Mouse (Mus musculus): ENCODE measurements around the gene Snca. TPM values are rescaled to one million over a fixed set of nuclear protein-coding genes. Genes with fewer than 3 reads are reported as not detected.

The Snca gene
- polyA plus RNA-seq, 1 experiment from 2014 or later, result 8.9 TPM

GRCm38 (mm10) chr6:60786955-60787354, 42.7 kb downstream of the Snca start:
- no peak for ATAC-seq (ENCODE audit: insufficient number of reproducible peaks, insufficient read depth, low FRiP score, low TSS enrichment, low read depth)
- 88% methylated on average over 1 of the region's 1 CpGs for WGBS

GRCm38 (mm10) chr6:60771899-60772298, 57.8 kb downstream of the Snca start:
- no peak for ATAC-seq (ENCODE audit: insufficient number of reproducible peaks, insufficient read depth, low FRiP score, low TSS enrichment, low read depth)
- no peak overlapping the region for H3K27ac ChIP-seq
- H3K4me1 ChIP-seq (replicated peaks), result no peaks in the 10 kb centered on the region
- H3K4me2 ChIP-seq, result no peak overlapping the region
- no peaks in the 10 kb centered on the region for H3K36me3 ChIP-seq
- no peak overlapping the region for H3K4me3 ChIP-seq (replicated peaks)
- no peaks in the 10 kb centered on the region for H3K27me3 ChIP-seq
- 86% methylated on average over 1 of the region's 1 CpGs for WGBS
- no peaks in the 10 kb centered on the region for H3K9me3 ChIP-seq
- H3K9ac ChIP-seq (replicated peaks), result no peak overlapping the region

More at GRCm38 (mm10) chr6:60786955-60787354, 42.7 kb downstream of the Snca start:
- no peak overlapping the region for H3K9ac ChIP-seq (replicated peaks)
- no peaks in the 10 kb centered on the region for H3K9me3 ChIP-seq
- H3K4me1 ChIP-seq (replicated peaks), result no peaks in the 10 kb centered on the region
- H3K36me3 ChIP-seq, result no peaks in the 10 kb centered on the region
- no peak overlapping the region for H3K27ac ChIP-seq
- no peak overlapping the region for H3K4me2 ChIP-seq
- no peak overlapping the region for H3K4me3 ChIP-seq (replicated peaks)
- no peaks in the 10 kb centered on the region for H3K27me3 ChIP-seq

GRCm38 (mm10) chr6:60765696-60766095, 64.0 kb downstream of the Snca start:
- H3K4me1 ChIP-seq (replicated peaks), result no peaks in the 10 kb centered on the region
- 82% methylated on average over 3 of the region's 3 CpGs for WGBS
- no peaks in the 10 kb centered on the region for H3K9me3 ChIP-seq
- no peak overlapping the region for H3K27ac ChIP-seq
- no peaks in the 10 kb centered on the region for H3K27me3 ChIP-seq
- H3K36me3 ChIP-seq, result no peaks in the 10 kb centered on the region
- no peak overlapping the region for H3K4me3 ChIP-seq (replicated peaks)
- H3K9ac ChIP-seq (replicated peaks), result no peak overlapping the region
- ATAC-seq (ENCODE audit: insufficient number of reproducible peaks, insufficient read depth, low FRiP score, low TSS enrichment, low read depth), result no peak
- H3K4me2 ChIP-seq, result no peak overlapping the region

- H3K27me3 ChIP-seq, result no peaks in the 10 kb centered on the region
- no peaks in the 10 kb centered on the region for H3K9me3 ChIP-seq
- no peak overlapping the region for H3K4me2 ChIP-seq
- H3K4me3 ChIP-seq (replicated peaks), result no peak overlapping the region
- no peak overlapping the region for H3K9ac ChIP-seq (replicated peaks)
- no peaks in the 10 kb centered on the region for H3K36me3 ChIP-seq
- no peak for ATAC-seq (ENCODE audit: insufficient number of reproducible peaks, insufficient read depth, low FRiP score, low TSS enrichment, low read depth)
- H3K27ac ChIP-seq, result no peak overlapping the region
- whole genome bisulfite sequencing, result 90% methylated on average over 4 of the region's 4 CpGs
- H3K4me1 ChIP-seq (replicated peaks), result no peaks in the 10 kb centered on the region
Measured at GRCm38 (mm10) chr6:60762864-60763263, 66.8 kb downstream of the Snca start.

- H3K9ac ChIP-seq (replicated peaks), result no peak overlapping the region
- H3K4me2 ChIP-seq, result no peak overlapping the region
- no peak overlapping the region for H3K4me3 ChIP-seq (replicated peaks)
- H3K27me3 ChIP-seq, result no peaks in the 10 kb centered on the region
- ATAC-seq (ENCODE audit: insufficient number of reproducible peaks, insufficient read depth, low FRiP score, low TSS enrichment, low read depth), result no peak
- no peaks in the 10 kb centered on the region for H3K36me3 ChIP-seq
- no peaks in the 10 kb centered on the region for H3K4me1 ChIP-seq (replicated peaks)
- WGBS, result 68% methylated on average over 2 of the region's 2 CpGs
- no peak overlapping the region for H3K27ac ChIP-seq
- no peaks in the 10 kb centered on the region for H3K9me3 ChIP-seq
Measured at GRCm38 (mm10) chr6:60761710-60762109, 67.9 kb downstream of the Snca start.

- Histone ChIP-seq H3K4me1 (replicated peaks) (no peaks in the 10 kb centered on the region), H3K9me3 (no peaks in the 10 kb centered on the region), H3K4me2 (no peak overlapping the region), H3K9ac (replicated peaks) (no peak overlapping the region), H3K4me3 (replicated peaks) (no peak overlapping the region), H3K27me3 (no peaks in the 10 kb centered on the region), H3K27ac (no peak overlapping the region), H3K36me3 (no peaks in the 10 kb centered on the region)
- no peak for ATAC-seq (ENCODE audit: insufficient number of reproducible peaks, insufficient read depth, low FRiP score, low TSS enrichment, low read depth)
- 85% methylated on average over 1 of the region's 1 CpGs for WGBS
Measured at GRCm38 (mm10) chr6:60754975-60755374, 74.7 kb downstream of the Snca start.

GRCm38 (mm10) chr6:60745965-60746364, 83.7 kb downstream of the Snca start:
- Histone ChIP-seq H3K27ac (no peak overlapping the region), H3K4me3 (replicated peaks) (no peak overlapping the region), H3K36me3 (no peaks in the 10 kb centered on the region), H3K4me2 (no peak overlapping the region), H3K27me3 (no peaks in the 10 kb centered on the region), H3K4me1 (replicated peaks) (no peaks in the 10 kb centered on the region), H3K9me3 (no peaks in the 10 kb centered on the region), H3K9ac (replicated peaks) (no peak overlapping the region)
- no peak for ATAC-seq (ENCODE audit: insufficient number of reproducible peaks, insufficient read depth, low FRiP score, low TSS enrichment, low read depth)

- H3K4me3 ChIP-seq (replicated peaks), result no peak overlapping the region
- no peak for ATAC-seq (ENCODE audit: insufficient number of reproducible peaks, insufficient read depth, low FRiP score, low TSS enrichment, low read depth)
- no peak overlapping the region for H3K9ac ChIP-seq (replicated peaks)
- no peak overlapping the region for H3K27ac ChIP-seq
- 85% methylated on average over 2 of the region's 2 CpGs for WGBS
- no peak overlapping the region for H3K4me2 ChIP-seq
- no peaks in the 10 kb centered on the region for H3K27me3 ChIP-seq
- H3K9me3 ChIP-seq, result no peaks in the 10 kb centered on the region
- H3K36me3 ChIP-seq, result no peaks in the 10 kb centered on the region
- H3K4me1 ChIP-seq (replicated peaks), result no peaks in the 10 kb centered on the region
Measured at GRCm38 (mm10) chr6:60741427-60742071, 88.1 kb downstream of the Snca start.

GRCm38 (mm10) chr6:60739776-60740175, 89.9 kb downstream of the Snca start:
- Histone ChIP-seq H3K9me3 (no peaks in the 10 kb centered on the region), H3K4me3 (replicated peaks) (no peak overlapping the region), H3K27ac (no peak overlapping the region), H3K4me2 (no peak overlapping the region), H3K9ac (replicated peaks) (no peak overlapping the region), H3K27me3 (no peaks in the 10 kb centered on the region), H3K36me3 (no peaks in the 10 kb centered on the region), H3K4me1 (replicated peaks) (no peaks in the 10 kb centered on the region)
- 61% methylated on average over 1 of the region's 1 CpGs for WGBS
- no peak for ATAC-seq (ENCODE audit: insufficient number of reproducible peaks, insufficient read depth, low FRiP score, low TSS enrichment, low read depth)

GRCm38 (mm10) chr6:60731164-60731563, 98.5 kb downstream of the Snca start:
- WGBS, result 68% methylated on average over 2 of the region's 2 CpGs
- ATAC-seq (ENCODE audit: insufficient number of reproducible peaks, insufficient read depth, low FRiP score, low TSS enrichment, low read depth), result no peak

GRCm38 (mm10) chr6:60724110-60724829, 105.4 kb downstream of the Snca start:
- H3K4me2 ChIP-seq, result no peak overlapping the region
- H3K36me3 ChIP-seq, result no peaks in the 10 kb centered on the region
- H3K27me3 ChIP-seq, result no peaks in the 10 kb centered on the region
- ATAC-seq (ENCODE audit: insufficient number of reproducible peaks, insufficient read depth, low FRiP score, low TSS enrichment, low read depth), result no peak
- H3K27ac ChIP-seq, result no peak overlapping the region
- WGBS, result 82% methylated on average over 2 of the region's 2 CpGs
- no peaks in the 10 kb centered on the region for H3K9me3 ChIP-seq
- H3K4me1 ChIP-seq (replicated peaks), result no peaks in the 10 kb centered on the region
- H3K4me3 ChIP-seq (replicated peaks), result no peak overlapping the region
- no peak overlapping the region for H3K9ac ChIP-seq (replicated peaks)

More at GRCm38 (mm10) chr6:60731164-60731563, 98.5 kb downstream of the Snca start:
- no peaks in the 10 kb centered on the region for H3K27me3 ChIP-seq
- H3K27ac ChIP-seq, result no peak overlapping the region
- H3K36me3 ChIP-seq, result no peaks in the 10 kb centered on the region
- no peaks in the 10 kb centered on the region for H3K4me1 ChIP-seq (replicated peaks)
- H3K4me3 ChIP-seq (replicated peaks), result no peak overlapping the region
- no peaks in the 10 kb centered on the region for H3K9me3 ChIP-seq
- no peak overlapping the region for H3K9ac ChIP-seq (replicated peaks)
- no peak overlapping the region for H3K4me2 ChIP-seq

- no peak for ATAC-seq (ENCODE audit: insufficient number of reproducible peaks, insufficient read depth, low FRiP score, low TSS enrichment, low read depth)
- Histone ChIP-seq H3K9me3 (no peaks in the 10 kb centered on the region), H3K27me3 (no peaks in the 10 kb centered on the region), H3K27ac (no peak overlapping the region), H3K4me2 (no peak overlapping the region), H3K36me3 (no peaks in the 10 kb centered on the region), H3K4me1 (replicated peaks) (no peaks in the 10 kb centered on the region), H3K4me3 (replicated peaks) (no peak overlapping the region), H3K9ac (replicated peaks) (no peak overlapping the region)
- 90% methylated on average over 3 of the region's 3 CpGs for WGBS
Measured at GRCm38 (mm10) chr6:60717566-60717965, 112.1 kb downstream of the Snca start.

Data from limb, embryonic 12.5 days (tissue).